Mouse (Mus musculus) CH12.LX (cell line): ENCODE results near the gene Vav1. TPM values are rescaled to one million over a fixed set of nuclear protein-coding genes. Genes with fewer than 3 reads are reported as not detected.
A peak's percentile ranks its signal among the peaks of the same experiment; 100 is the strongest.

ENCODE experiments used
- DNase-seq: peaks from one replicate; pipeline ENCODE4 v3.0.0-alpha.2; 2013; ENCODE audit errors: extremely low read depth
- H3K27ac ChIP-seq: 2 replicates; pipeline ENCODE4 v1.5.1; 2012; ENCODE audit warnings: low read depth, mild to moderate bottlenecking, control low read depth, moderate library complexity; ENCODE audit not compliant: insufficient read depth
- H3K27me3 ChIP-seq: replicated peaks from 2 replicates; pipeline ENCODE3; 2012; ENCODE audit warnings: inconsistent platforms
- H3K36me3 ChIP-seq, 2 experiments: replicated peaks in 1 of 2; 2 replicates each; pipeline versions ENCODE3 to v1.6.1; 2012; ENCODE audit warnings: inconsistent platforms in 1 of 2, low read length in 1 of 2, mild to moderate bottlenecking in 1 of 2, mixed read lengths in 1 of 2, moderate library complexity in 1 of 2; ENCODE audit not compliant: control insufficient read depth in 1 of 2, insufficient read depth in 1 of 2
- H3K4me1 ChIP-seq, 2 experiments: 2 replicates each; pipeline ENCODE4 v1.6.1; 2012; ENCODE audit warnings: inconsistent platforms in 1 of 2, moderate library complexity in 1 of 2; ENCODE audit not compliant: insufficient read depth in 2 of 2, control insufficient read depth in 1 of 2
- H3K4me2 ChIP-seq: 2 replicates; pipeline ENCODE4 v1.6.1; 2012; ENCODE audit warnings: low read depth, mild to moderate bottlenecking, control low read depth; ENCODE audit not compliant: poor library complexity, insufficient read depth, severe bottlenecking
- H3K4me3 ChIP-seq, 3 experiments: fragments of 150-350 bp in 1 of 3; sonication (generic) in 1 of 3; replicated peaks in 1 of 3; 2 replicates each; pipeline versions ENCODE3 to v1.5.1; 2011 to 2012; ENCODE audit warnings: low read depth in 2 of 3, low read length in 2 of 3, mild to moderate bottlenecking in 2 of 3, moderate library complexity in 2 of 3, control low read depth in 1 of 3, improper control_type of control experiment in 1 of 3, inconsistent platforms in 1 of 3, mixed read lengths in 1 of 3; ENCODE audit not compliant: poor library complexity in 1 of 3
- H3K79me2 ChIP-seq: replicated peaks from 2 replicates; pipeline ENCODE4 v1.6.1; 2012; ENCODE audit warnings: mild to moderate bottlenecking, moderate library complexity; ENCODE audit not compliant: control insufficient read depth, poor library complexity, insufficient read depth, severe bottlenecking; ENCODE audit errors: extremely low read depth
- H3K9ac ChIP-seq: 2 replicates; pipeline ENCODE4 v1.6.1; 2012; ENCODE audit warnings: low read depth, mild to moderate bottlenecking, control low read depth, moderate library complexity; ENCODE audit not compliant: insufficient read depth
- H3K9me3 ChIP-seq: replicated peaks from 2 replicates; pipeline ENCODE3; 2012; ENCODE audit warnings: low read length, inconsistent platforms, mixed read lengths
- BHLHE40 ChIP-seq: IDR thresholded peaks from 2 replicates; pipeline ENCODE4 v1.6.1; 2011; ENCODE audit warnings: mild to moderate bottlenecking, low read depth, low read length, improper control_type of control experiment
- CHD1 ChIP-seq: IDR thresholded peaks from 2 replicates; pipeline ENCODE4 v1.6.1; 2012; ENCODE audit warnings: low read depth, low read length, improper control_type of control experiment, inconsistent platforms
- CHD2 ChIP-seq: IDR thresholded peaks from 2 replicates; pipeline ENCODE4 v1.6.1; 2011; ENCODE audit warnings: low read length, improper control_type of control experiment
- CTCF ChIP-seq, 2 experiments: IDR thresholded peaks in 1 of 2; conservative IDR thresholded peaks in 1 of 2; 2 replicates each; pipeline ENCODE4 v1.5.1; 2011 to 2012; ENCODE audit warnings: low read depth in 2 of 2, low read length in 2 of 2, improper control_type of control experiment in 1 of 2, inconsistent platforms in 1 of 2, mild to moderate bottlenecking in 1 of 2, moderate library complexity in 1 of 2
- E2F4 ChIP-seq: IDR thresholded peaks from 2 replicates; pipeline ENCODE4 v1.6.1; 2011; ENCODE audit warnings: low read depth, low read length, improper control_type of control experiment; ENCODE audit not compliant: insufficient replicate concordance
- ELF1 ChIP-seq: IDR thresholded peaks from 2 replicates; pipeline ENCODE4 v1.6.1; 2014; ENCODE audit warnings: low read depth, mild to moderate bottlenecking, inconsistent platforms, low read length, improper control_type of control experiment
- EP300 ChIP-seq: IDR thresholded peaks from 2 replicates; pipeline ENCODE4 v1.6.1; 2011; ENCODE audit warnings: low read length, improper control_type of control experiment
- GABPA ChIP-seq: IDR thresholded peaks from 2 replicates; pipeline ENCODE4 v1.6.1; 2012; ENCODE audit warnings: low read depth, low read length, improper control_type of control experiment, inconsistent platforms; ENCODE audit not compliant: insufficient replicate concordance
- IRF4 ChIP-seq: IDR thresholded peaks from 2 replicates; pipeline ENCODE4 v1.6.1; 2014; ENCODE audit warnings: low read depth, mild to moderate bottlenecking, inconsistent platforms, low read length, improper control_type of control experiment
- JUND ChIP-seq: conservative IDR thresholded peaks from 2 replicates; pipeline ENCODE4 v1.6.1; 2011; ENCODE audit warnings: low read depth, low read length, improper control_type of control experiment
- MAFK ChIP-seq: IDR thresholded peaks from 2 replicates; pipeline ENCODE4 v1.6.1; 2011; ENCODE audit warnings: low read length, improper control_type of control experiment; ENCODE audit not compliant: insufficient replicate concordance
- MAX ChIP-seq: IDR thresholded peaks from 2 replicates; pipeline ENCODE4 v1.6.1; 2011; ENCODE audit warnings: low read length, improper control_type of control experiment
- MAZ ChIP-seq: IDR thresholded peaks from 2 replicates; pipeline ENCODE4 v1.6.1; 2012; ENCODE audit warnings: low read depth, mild to moderate bottlenecking, inconsistent platforms, low read length, improper control_type of control experiment, moderate library complexity
- MEF2A ChIP-seq: IDR thresholded peaks from 2 replicates; pipeline ENCODE4 v1.6.1; 2014; ENCODE audit warnings: low read depth, mild to moderate bottlenecking, inconsistent platforms, low read length, improper control_type of control experiment, borderline replicate concordance
- MXI1 ChIP-seq: IDR thresholded peaks from 2 replicates; pipeline ENCODE4 v1.6.1; 2011; ENCODE audit warnings: mild to moderate bottlenecking, low read depth, low read length, improper control_type of control experiment
- MYC ChIP-seq: IDR thresholded peaks from 2 replicates; pipeline ENCODE4 v1.6.1; 2011; ENCODE audit warnings: low read depth, mild to moderate bottlenecking, improper control_type of control experiment, low read length
- NRF1 ChIP-seq: IDR thresholded peaks from 2 replicates; pipeline ENCODE4 v1.6.1; 2014; ENCODE audit warnings: low read depth, mild to moderate bottlenecking, inconsistent platforms, low read length, improper control_type of control experiment, moderate library complexity
- PAX5 ChIP-seq: IDR thresholded peaks from 2 replicates; pipeline ENCODE4 v1.6.1; 2012; ENCODE audit warnings: low read length, inconsistent platforms, mixed read lengths
- POLR2A ChIP-seq: IDR thresholded peaks from 2 replicates; pipeline ENCODE4 v1.6.1; 2011; ENCODE audit warnings: low read depth, mild to moderate bottlenecking, improper control_type of control experiment, low read length
- RAD21 ChIP-seq: IDR thresholded peaks from 2 replicates; pipeline ENCODE4 v1.6.1; 2011; ENCODE audit warnings: low read depth, mild to moderate bottlenecking, low read length, improper control_type of control experiment, moderate library complexity
- RCOR1 ChIP-seq: conservative IDR thresholded peaks from 2 replicates; pipeline ENCODE4 v1.6.1; 2012; ENCODE audit warnings: low read depth, mild to moderate bottlenecking, inconsistent platforms, low read length, improper control_type of control experiment
- SIN3A ChIP-seq: IDR thresholded peaks from 2 replicates; pipeline ENCODE4 v1.6.1; 2012; ENCODE audit warnings: low read length, improper control_type of control experiment, inconsistent platforms
- SMC3 ChIP-seq: IDR thresholded peaks from 2 replicates; pipeline ENCODE4 v1.6.1; 2011; ENCODE audit warnings: low read depth, low read length, improper control_type of control experiment
- TBP ChIP-seq: conservative IDR thresholded peaks from 2 replicates; pipeline ENCODE4 v1.6.1; 2011; ENCODE audit warnings: low read depth, low read length, improper control_type of control experiment
- TCF12 ChIP-seq: IDR thresholded peaks from 2 replicates; pipeline ENCODE4 v1.6.1; 2014; ENCODE audit warnings: low read depth, mild to moderate bottlenecking, inconsistent platforms, low read length, improper control_type of control experiment
- USF1 ChIP-seq: IDR thresholded peaks from 2 replicates; pipeline ENCODE4 v1.6.1; 2014; ENCODE audit warnings: low read depth, mild to moderate bottlenecking, inconsistent platforms, low read length, improper control_type of control experiment
- USF2 ChIP-seq: conservative IDR thresholded peaks from 2 replicates; pipeline ENCODE4 v1.6.1; 2011; ENCODE audit warnings: low read depth, low read length, improper control_type of control experiment
- ZKSCAN1 ChIP-seq: IDR thresholded peaks from 2 replicates; pipeline ENCODE4 v1.6.1; 2012; ENCODE audit warnings: low read depth, inconsistent platforms, low read length, improper control_type of control experiment, borderline replicate concordance
- ZNF384 ChIP-seq: IDR thresholded peaks from 2 replicates; pipeline ENCODE4 v1.6.1; 2012; ENCODE audit warnings: low read depth, low read length, improper control_type of control experiment, inconsistent platforms
- dilution Hi-C: fragments of 300-500 bp; cut with MboI; formaldehyde crosslinking; loops from 2 replicates; pipeline ENCODE4 v1.14.3; 2020; ENCODE audit warnings: low sequenced_read_pairs; ENCODE audit not compliant: extremely low pct_unique_long_range_greater_than_20kb, extremely low pct_ligation_motif_present
- in situ Hi-C: fragments of 300-500 bp; cut with MboI; formaldehyde crosslinking; loops from 3 replicates; pipeline ENCODE4 v1.14.3; 2019; ENCODE audit warnings: low sequenced_read_pairs, low pct_ligation_motif_present, low pct_unique_long_range_greater_than_20kb, mixed read lengths
- polyA plus RNA-seq: library from polyadenylated mRNA; unstranded; fragments of >175 nt; gene quantifications from 2 replicates; pipeline ENCODE4 v1.2.1, GENCODE M21; 2012; ENCODE audit warnings: low read depth; ENCODE audit not compliant: insufficient read length
- total RNA-seq, 2 experiments: library from RNA; depleted of rRNA; stranded (reverse); fragments of 300-350 nt in 1 of 2; fragments of >200 nt in 1 of 2; gene quantifications; 2 replicates each; pipeline ENCODE4 v1.2.3; 2012 to 2014

The Vav1 gene
- total and polyA plus RNA-seq, 3 experiments: 60.3 to 90.9 (median 84.3) TPM

DNA sequence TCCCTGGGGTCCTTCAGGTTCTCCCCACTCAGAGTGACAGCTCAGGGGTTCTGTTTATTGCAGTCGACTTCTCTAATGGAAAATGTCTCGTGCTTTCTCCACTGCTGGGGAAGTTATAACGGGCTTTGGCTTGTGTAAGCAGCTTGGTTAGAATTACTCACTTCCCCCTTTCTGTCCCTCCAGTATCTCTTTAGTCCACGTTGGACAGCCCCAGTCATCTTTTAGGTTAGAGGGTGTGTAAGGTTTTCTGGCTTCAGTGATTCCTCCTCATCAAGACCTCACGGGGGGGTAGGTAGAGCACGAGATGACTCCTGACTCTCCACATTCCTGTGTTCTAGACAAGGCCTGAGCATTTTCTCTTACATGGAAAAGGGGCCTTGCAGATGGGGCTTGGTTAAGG is 68.1 kb downstream of the Vav1 start (continued):
- peak; percentile 98 for TF ChIP-seq RCOR1
- peak; percentile 27; the same call in 1 of the 2 replicates for TF ChIP-seq SMC3
- TF ChIP-seq BHLHE40: peak; percentile 99
- TF ChIP-seq GABPA: no peak
- TF ChIP-seq MAFK: peak; percentile 79
- no peak for TF ChIP-seq USF1
- TF ChIP-seq TBP: no peak

DNA sequence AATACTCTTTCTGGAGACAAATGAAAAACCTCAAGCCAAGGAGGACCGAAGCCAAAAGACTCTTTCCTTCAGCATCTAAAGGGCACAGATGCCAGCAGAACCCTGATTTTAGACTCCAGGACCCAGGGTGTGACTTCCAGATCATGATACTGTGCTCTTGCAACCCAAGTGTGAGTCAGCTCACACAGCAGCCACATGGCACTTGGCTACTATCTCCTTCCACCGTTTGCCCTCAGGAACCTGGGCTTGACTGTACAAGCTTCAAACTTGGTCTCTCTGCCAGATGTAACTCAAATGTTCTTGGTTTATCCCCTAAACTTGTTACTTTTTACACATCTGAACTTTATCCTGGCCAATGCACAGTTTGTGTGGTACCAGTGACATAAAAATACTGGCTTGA is 68.9 kb downstream of the Vav1 start:
- H3K4me3 ChIP-seq: no peak overlapping the region
- H3K4me2 ChIP-seq: no peak overlapping the region
- H3K36me3 ChIP-seq: no peaks in the 10 kb centered on the region
- H3K4me1 ChIP-seq: peaks cover 31 to 65% of the 10 kb centered on the region in 2 experiments
- TF ChIP-seq ZNF384: no peak
- no peak for TF ChIP-seq ELF1
- no peak for TF ChIP-seq TCF12
- TF ChIP-seq MXI1: no peak
- no peak for TF ChIP-seq POLR2A
- TF ChIP-seq, all 38 proteins: peak for 0
- H3K27me3 ChIP-seq: no peaks in the 10 kb centered on the region
- H3K9me3 ChIP-seq: peaks cover 3% of the 10 kb centered on the region
- peak overlapping the region; percentile 90 for H3K27ac ChIP-seq
- no peaks in the 10 kb centered on the region for H3K79me2 ChIP-seq
- dilution Hi-C loops (no loop called here), in situ Hi-C loops (loop anchor here (25.0 kb wide), 1 partner anchor 260 kb away; the partner anchor contains the start of genes Dennd1c and Tubb4a)
- H3K9ac ChIP-seq: peak overlapping the region; percentile 22
- DNase-seq: no peak

DNA sequence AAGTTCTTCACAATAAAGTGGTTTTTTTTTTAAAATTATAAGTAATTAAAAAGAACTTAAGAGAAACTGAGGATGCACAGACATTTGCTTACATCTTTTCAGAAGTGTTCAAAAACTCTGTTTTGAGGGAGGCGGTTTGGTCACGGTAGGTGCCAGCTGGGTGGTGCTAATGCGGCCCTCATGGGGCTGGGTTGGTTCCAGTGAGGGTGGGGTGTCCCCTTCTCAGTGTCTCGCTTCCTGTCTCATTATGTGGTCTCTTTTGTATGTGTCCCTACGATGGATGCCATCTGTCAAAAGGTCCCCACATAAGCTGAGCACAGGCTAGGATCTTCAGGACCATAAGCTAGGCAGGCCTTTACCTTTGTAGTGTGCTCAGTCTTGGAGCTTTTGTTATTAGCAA is 70.2 kb downstream of the Vav1 start:
- Histone ChIP-seq H3K9ac (no peak overlapping the region; the same call in 1 of the 2 replicates), H3K27me3 (no peaks in the 10 kb centered on the region), H3K4me3 (peak overlapping the region in 1 of 3 experiments; percentile 8), H3K79me2 (no peaks in the 10 kb centered on the region), H3K36me3 (no peaks in the 10 kb centered on the region), H3K9me3 (no peaks in the 10 kb centered on the region), H3K4me1 (peaks cover 31 to 60% of the 10 kb centered on the region in 2 experiments), H3K27ac (peak overlapping the region; percentile 92), H3K4me2 (peak overlapping the region; percentile 25; the same call in 1 of the 2 replicates)
- dilution Hi-C loops: no loop called here
- in situ Hi-C loops: loop anchor here (25.0 kb wide), 1 partner anchor 262 kb away; the partner anchor contains the start of genes Dennd1c and Tubb4a
- DNase-seq: peak; percentile 92
- TF ChIP-seq TBP (peak; percentile 41; the same call in 1 of the 2 replicates), PAX5 (no peak), EP300 (0 out of 2 replicates have a peak, but pooled peaks have one; percentile 52), CHD1 (no peak), JUND (no peak; the same call in 1 of the 2 replicates), MAX (no peak), IRF4 (peak; percentile 49; the same call in 1 of the 2 replicates), E2F4 (no peak), TCF12 (peak; percentile 68; the same call in 1 of the 2 replicates), CTCF (conservative IDR thresholded peaks at IDR 0.05 in 1 of 2, IDR thresholded peaks at IDR 0.05 in 1 of 2; ENCODE audit: low read depth in 2 of 2, low read length in 2 of 2) (no peak), SIN3A (peak; percentile 84; the same call in 1 of the 2 replicates), POLR2A (peak; percentile 59), RCOR1 (peak; percentile 75; the same call in 1 of the 2 replicates), USF1 (no peak), ZKSCAN1 (no peak), NRF1 (no peak), MYC (0 out of 2 replicates have a peak, but pooled peaks have one; percentile 14), MAZ (peak; percentile 60; the same call in 1 of the 2 replicates), GABPA (no peak), MEF2A (no peak), RAD21 (no peak; the same call in none of the 2 replicates), ZNF384 (no peak; the same call in 1 of the 2 replicates), CHD2 (no peak), USF2 (no peak), MAFK (no peak)
